Mouse (Mus musculus): ENCODE data around the gene LTO1. TPM values are rescaled to one million over a fixed set of nuclear protein-coding genes. Genes with fewer than 3 reads are reported as not detected.

Gene LTO1
- polyA plus RNA-seq (2012; rRNA removed): 50.6 and 55.9 TPM in 2 replicates

GRCm38 (mm10) chr7:144914948-144915750, at the start of gene LTO1:
LTO1 (plus strand) TSS chr7:144915100.

DNA sequence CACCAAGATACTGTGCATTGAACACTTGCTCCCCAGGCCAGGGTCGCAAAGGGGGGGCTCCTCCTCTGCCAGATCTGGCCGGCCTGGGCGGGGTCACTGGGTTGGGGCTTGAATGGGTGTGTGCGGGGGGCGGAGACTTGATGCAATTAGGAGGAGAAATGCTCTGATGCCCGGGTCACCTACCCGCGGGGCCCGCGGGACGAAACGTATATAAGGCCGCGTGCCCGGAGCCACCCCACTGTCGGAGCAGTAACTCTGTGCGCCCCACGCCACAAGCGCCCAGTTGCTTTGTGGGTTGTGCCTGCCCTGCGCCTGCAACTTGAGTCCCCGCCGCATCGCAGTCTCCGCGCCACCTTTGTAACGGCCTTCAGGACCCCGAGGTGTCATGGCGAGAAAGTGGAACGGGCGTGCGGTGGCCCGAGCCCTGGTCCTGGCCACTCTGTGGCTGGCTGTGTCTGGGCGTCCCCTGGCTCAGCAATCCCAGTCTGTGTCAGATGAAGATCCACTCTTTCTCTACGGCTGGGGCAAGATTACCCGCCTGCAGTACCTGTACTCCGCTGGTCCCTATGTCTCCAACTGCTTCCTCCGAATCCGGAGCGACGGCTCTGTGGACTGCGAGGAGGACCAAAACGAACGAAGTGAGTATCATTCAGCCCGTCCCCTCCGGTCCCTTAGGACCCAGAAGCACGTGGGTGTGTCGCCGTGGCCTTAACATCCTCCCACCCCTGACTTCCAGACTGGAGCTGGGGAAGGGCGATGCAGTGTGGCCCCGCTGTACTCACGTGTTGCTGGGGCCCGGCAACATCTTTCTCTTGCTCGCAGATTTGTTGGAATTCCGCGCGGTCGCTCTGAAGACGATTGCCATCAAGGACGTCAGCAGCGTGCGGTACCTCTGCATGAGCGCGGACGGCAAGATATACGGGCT, 18.3 kb upstream of the LTO1 start, which contains the start of gene Fgf15:
Gene Fgf15 (plus strand): TSS at position 238 of the 925 bp plus-strand sequence.

DNA sequence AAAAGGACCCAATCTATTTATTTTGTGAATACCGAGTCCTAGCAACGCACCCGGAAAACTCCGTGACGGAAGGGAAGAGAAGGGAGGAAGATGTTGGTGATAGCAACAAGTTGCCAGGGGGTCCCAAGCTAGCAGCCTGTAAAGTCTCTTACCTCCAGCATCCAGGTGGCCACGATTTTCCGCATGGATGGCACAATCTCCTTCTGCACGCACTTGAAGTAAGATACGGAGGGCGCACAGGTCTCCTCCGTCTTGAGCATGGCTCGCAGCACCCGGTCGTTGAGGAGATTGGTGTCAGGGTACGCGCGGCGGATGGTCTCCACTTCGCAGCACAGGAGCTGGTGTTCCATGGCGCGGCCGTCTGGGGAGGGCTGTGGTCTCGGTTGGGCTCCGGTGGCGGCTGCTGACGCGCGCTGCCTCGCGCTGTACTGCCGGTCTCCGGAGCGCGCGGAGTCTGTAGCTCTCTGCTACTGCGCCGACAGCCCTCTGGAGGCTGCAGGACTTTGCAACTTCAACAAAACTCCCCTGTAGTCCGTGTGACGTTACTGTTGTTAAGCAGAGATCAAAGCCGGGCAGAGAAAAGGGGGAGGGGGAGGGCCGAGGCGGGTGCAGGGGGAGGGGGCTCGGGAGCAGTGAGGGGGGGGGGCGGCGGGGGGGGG, 24.6 kb downstream of the LTO1 start, which contains the start of gene Ccnd1:
Gene Ccnd1 (minus strand): TSS at position 582 of the 659 bp plus-strand sequence.

Other genes with a start within 250 kb of the LTO1 start
- 6.5 and 8.3 TPM in 2 replicates for gene Ano1, start 163.1 kb upstream of the LTO1 start, polyA plus RNA-seq (2012; rRNA removed)
- gene Fgf3, start 77.0 kb upstream of the LTO1 start, polyA plus RNA-seq (2012; rRNA removed): 1.6 and 4.9 TPM in 2 replicates
- not detected in 2 replicates for gene Fgf4, start 67.7 kb upstream of the LTO1 start, polyA plus RNA-seq (2012; rRNA removed)
- gene Fgf15, start 18.6 kb upstream of the LTO1 start, polyA plus RNA-seq (2012; rRNA removed): 3.2 and 6.5 TPM in 2 replicates
- 20.6 and 23.7 TPM in 2 replicates for gene Ccnd1, start 24.8 kb downstream of the LTO1 start, polyA plus RNA-seq (2012; rRNA removed)

Measured in central nervous system, embryonic 18 days (tissue).